Mouse (Mus musculus): ENCODE data around the gene Triobp. TPM values are rescaled to one million over a fixed set of nuclear protein-coding genes. Genes with fewer than 3 reads are reported as not detected.

Gene Triobp
- total and polyA plus RNA-seq, 2 experiments from 2014 or later = 19.1 to 45.3 TPM

DNA sequence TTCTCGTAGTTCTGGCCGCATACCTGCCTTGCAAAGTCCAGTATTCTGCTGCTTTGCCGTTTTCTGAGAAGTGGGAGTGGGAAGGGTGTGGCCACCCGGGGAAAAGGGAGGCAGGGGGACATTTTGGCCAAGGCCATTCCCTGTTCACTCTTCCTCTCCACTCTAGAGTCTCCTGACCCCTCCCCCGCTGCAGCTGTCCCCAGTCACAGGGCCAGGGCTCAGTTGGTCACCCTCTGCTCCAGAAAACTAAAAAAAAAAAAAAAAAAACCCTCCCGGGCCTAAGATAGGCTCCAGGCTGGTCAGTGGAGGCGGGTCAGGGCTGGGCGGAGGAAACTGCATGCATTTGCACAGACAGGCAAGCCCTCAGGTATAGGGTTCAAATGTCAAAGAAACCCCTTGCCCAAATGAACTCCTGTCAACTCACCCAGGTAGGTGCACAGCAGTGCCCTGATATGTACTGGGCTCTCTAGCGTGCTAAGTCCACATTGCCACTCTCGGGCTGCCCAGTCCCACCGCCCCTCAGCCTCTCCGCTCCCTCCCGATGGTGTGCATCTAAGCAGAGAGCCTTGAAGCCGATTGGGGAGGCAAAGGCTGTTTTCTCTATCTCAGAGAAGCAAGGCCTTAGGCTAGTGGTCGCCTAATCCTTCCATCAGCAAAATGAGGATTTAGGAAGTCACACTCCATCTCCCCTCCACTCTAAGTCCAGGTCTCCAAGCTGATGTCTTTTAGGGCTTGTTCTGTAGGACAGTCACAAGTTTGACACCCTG, 20.3 kb upstream of the Triobp start:
- peak overlapping the region; percentile 76 for H3K4me2 ChIP-seq (ENCODE audit: low read depth, low read length)
- TF ChIP-seq EP300 (IDR thresholded peaks at IDR 0.05; ENCODE audit: low read depth) = no peak
- no peaks in the 10 kb centered on the region for H3K27me3 ChIP-seq (ENCODE audit: control insufficient read depth, insufficient read depth, low read length)
- peaks cover 5% of the 10 kb centered on the region; the same call in 1 of the 2 replicates for H3K36me3 ChIP-seq (replicated peaks; ENCODE audit: control insufficient read depth, insufficient read depth, low read length)
- WGBS = 18% methylated on average over 15 of the region's 15 CpGs
- ATAC-seq (ENCODE audit: insufficient read depth, low read depth) = no peak
- H3K9ac ChIP-seq (replicated peaks; ENCODE audit: low read depth, low read length) = peak overlapping the region; percentile 44
- H3K4me3 ChIP-seq (ENCODE audit: low read depth, low read length) = peak overlapping the region; percentile 45
- peak overlapping the region; percentile 91 for H3K27ac ChIP-seq (ENCODE audit: low read depth)
- DNase-seq (ENCODE audit: low spot score) = no peak
- peaks cover 26% of the 10 kb centered on the region for H3K4me1 ChIP-seq (ENCODE audit: control insufficient read depth, insufficient read depth)
- H3K9me3 ChIP-seq (replicated peaks; ENCODE audit: control insufficient read depth, low read length) = no peaks in the 10 kb centered on the region

DNA sequence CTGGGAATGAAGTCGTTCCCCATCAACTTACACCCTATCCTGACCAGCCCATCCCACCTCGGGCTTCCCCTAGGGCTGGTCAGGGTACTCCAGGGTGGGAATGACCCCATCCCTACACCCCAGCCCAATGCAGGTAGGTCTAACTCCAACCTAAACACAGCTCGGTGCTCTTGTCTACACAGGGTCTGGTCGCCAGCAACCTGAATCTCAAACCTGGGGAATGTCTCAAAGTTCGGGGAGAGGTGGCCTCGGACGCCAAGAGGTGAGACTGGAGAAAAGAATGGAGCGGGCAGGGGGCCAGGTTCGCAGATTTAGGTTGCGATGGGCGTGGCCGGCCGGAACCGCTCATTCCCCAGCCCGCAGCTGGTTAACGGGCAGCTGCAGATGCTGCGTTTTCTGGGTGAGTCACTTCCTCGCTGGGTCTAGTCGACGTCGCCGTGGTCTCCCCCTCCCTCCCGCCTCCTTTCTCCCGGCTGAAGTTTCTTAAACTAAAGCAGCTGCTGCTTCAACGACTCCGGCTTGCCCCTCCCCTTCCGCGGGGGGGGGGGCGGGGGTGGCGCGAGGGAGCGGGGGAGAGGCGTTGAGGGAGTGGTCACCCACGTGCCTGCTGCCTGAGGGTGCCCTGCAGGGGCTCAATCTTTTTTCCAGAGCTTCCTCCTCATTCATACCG, 19.6 kb upstream of the Triobp start:
- no peak for TF ChIP-seq EP300 (IDR thresholded peaks at IDR 0.05; ENCODE audit: low read depth)
- no peak for TF ChIP-seq CTCF (IDR thresholded peaks at IDR 0.05; ENCODE audit: low read depth)
- peak overlapping the region; percentile 45 for H3K4me3 ChIP-seq (ENCODE audit: low read depth, low read length)
- peaks cover 5% of the 10 kb centered on the region; the same call in 1 of the 2 replicates for H3K36me3 ChIP-seq (replicated peaks; ENCODE audit: control insufficient read depth, insufficient read depth, low read length)
- under 1% methylated on average over 26 of the region's 35 CpGs for WGBS
- peak overlapping the region; percentile 44 for H3K9ac ChIP-seq (replicated peaks; ENCODE audit: low read depth, low read length)
- H3K4me2 ChIP-seq (ENCODE audit: low read depth, low read length) = peak overlapping the region; percentile 76
- H3K27me3 ChIP-seq (ENCODE audit: control insufficient read depth, insufficient read depth, low read length) = no peaks in the 10 kb centered on the region
- H3K27ac ChIP-seq (ENCODE audit: low read depth) = peak overlapping the region; percentile 91
- H3K9me3 ChIP-seq (replicated peaks; ENCODE audit: control insufficient read depth, low read length) = no peaks in the 10 kb centered on the region
- DNase-seq (ENCODE audit: low spot score) (peak; percentile 78), ATAC-seq (ENCODE audit: insufficient read depth, low read depth) (peak; percentile 18; the same call in 1 of the 2 replicates)
- peaks cover 26% of the 10 kb centered on the region for H3K4me1 ChIP-seq (ENCODE audit: control insufficient read depth, insufficient read depth)

DNA sequence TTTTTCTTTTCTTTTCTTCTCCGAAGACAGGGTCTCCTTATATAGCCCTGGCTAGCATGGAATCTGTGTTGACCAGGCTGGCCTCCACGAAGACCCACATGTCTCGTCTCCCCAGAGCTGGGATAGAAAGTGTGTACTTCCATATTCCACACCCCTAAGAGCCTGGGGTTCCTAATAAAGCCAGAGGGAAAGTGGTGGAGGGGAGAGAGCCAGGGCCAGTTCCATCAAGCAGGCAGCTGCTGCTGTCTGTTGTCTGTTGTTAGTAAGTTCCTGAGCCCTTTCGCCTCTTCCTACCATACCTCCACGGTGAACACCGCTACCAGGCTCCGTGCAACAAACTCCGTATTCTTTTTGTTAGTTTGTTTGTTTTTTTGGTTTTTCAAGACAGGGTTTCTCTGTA, 19.0 kb upstream of the Triobp start:
- Histone ChIP-seq H3K9ac (replicated peaks; ENCODE audit: low read depth, low read length) (0 out of 2 replicates have a peak overlapping the region, but pooled peaks have one; percentile 44), H3K27me3 (ENCODE audit: control insufficient read depth, insufficient read depth, low read length) (no peaks in the 10 kb centered on the region), H3K36me3 (replicated peaks; ENCODE audit: control insufficient read depth, insufficient read depth, low read length) (peaks cover 5% of the 10 kb centered on the region; the same call in 1 of the 2 replicates), H3K27ac (ENCODE audit: low read depth) (peak overlapping the region; percentile 22; the same call in 1 of the 2 replicates), H3K4me1 (ENCODE audit: control insufficient read depth, insufficient read depth) (peaks cover 26% of the 10 kb centered on the region), H3K4me3 (ENCODE audit: low read depth, low read length) (peak overlapping the region; percentile 45), H3K4me2 (ENCODE audit: low read depth, low read length) (peak overlapping the region; percentile 76), H3K9me3 (replicated peaks; ENCODE audit: control insufficient read depth, low read length) (no peaks in the 10 kb centered on the region)
- no peak for TF ChIP-seq CTCF (IDR thresholded peaks at IDR 0.05; ENCODE audit: low read depth)
- TF ChIP-seq EP300 (IDR thresholded peaks at IDR 0.05; ENCODE audit: low read depth) = no peak
- no peak for DNase-seq (ENCODE audit: low spot score)
- ATAC-seq (ENCODE audit: insufficient read depth, low read depth) = no peak
- 58% methylated on average over 7 of the region's 8 CpGs for WGBS

DNA sequence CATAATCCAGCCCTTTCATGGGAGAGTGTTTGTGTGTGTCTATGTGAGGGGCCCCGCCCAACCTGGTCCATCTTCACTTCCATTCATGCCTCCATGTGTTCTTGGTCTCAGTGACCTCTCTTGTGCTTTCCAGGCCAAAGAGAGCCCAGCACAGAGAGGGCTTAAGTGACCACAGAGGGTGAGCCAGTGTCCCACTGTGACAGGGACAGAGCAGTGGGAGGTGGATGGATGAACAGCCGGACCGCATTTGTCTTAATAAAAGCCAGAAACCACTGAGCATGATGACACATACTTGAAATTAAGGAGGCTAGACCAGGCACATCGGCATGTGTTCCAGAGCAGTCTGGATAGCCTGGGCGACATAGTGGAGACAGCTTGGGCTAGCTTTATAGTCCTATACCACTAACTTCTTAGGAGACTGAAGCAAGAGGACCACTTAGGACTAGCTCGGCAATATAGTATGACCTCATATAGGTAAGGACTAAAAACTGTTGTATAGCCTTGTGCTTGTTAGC, 17.3 kb upstream of the Triobp start:
- H3K4me1 ChIP-seq (ENCODE audit: control insufficient read depth, insufficient read depth) = peaks cover 22% of the 10 kb centered on the region
- H3K4me3 ChIP-seq (ENCODE audit: low read depth, low read length) = no peak overlapping the region
- H3K27me3 ChIP-seq (ENCODE audit: control insufficient read depth, insufficient read depth, low read length) = no peaks in the 10 kb centered on the region
- H3K4me2 ChIP-seq (ENCODE audit: low read depth, low read length) = no peak overlapping the region
- no peak for TF ChIP-seq EP300 (IDR thresholded peaks at IDR 0.05; ENCODE audit: low read depth)
- TF ChIP-seq CTCF (IDR thresholded peaks at IDR 0.05; ENCODE audit: low read depth) = no peak
- ATAC-seq (ENCODE audit: insufficient read depth, low read depth) = no peak
- H3K27ac ChIP-seq (ENCODE audit: low read depth) = no peak overlapping the region
- 86% methylated on average over 6 of the region's 6 CpGs for WGBS
- H3K9me3 ChIP-seq (replicated peaks; ENCODE audit: control insufficient read depth, low read length) = no peaks in the 10 kb centered on the region
- no peak for DNase-seq (ENCODE audit: low spot score)
- H3K36me3 ChIP-seq (replicated peaks; ENCODE audit: control insufficient read depth, insufficient read depth, low read length) = peaks cover 5% of the 10 kb centered on the region; the same call in 1 of the 2 replicates
- no peak overlapping the region for H3K9ac ChIP-seq (replicated peaks; ENCODE audit: low read depth, low read length)

DNA sequence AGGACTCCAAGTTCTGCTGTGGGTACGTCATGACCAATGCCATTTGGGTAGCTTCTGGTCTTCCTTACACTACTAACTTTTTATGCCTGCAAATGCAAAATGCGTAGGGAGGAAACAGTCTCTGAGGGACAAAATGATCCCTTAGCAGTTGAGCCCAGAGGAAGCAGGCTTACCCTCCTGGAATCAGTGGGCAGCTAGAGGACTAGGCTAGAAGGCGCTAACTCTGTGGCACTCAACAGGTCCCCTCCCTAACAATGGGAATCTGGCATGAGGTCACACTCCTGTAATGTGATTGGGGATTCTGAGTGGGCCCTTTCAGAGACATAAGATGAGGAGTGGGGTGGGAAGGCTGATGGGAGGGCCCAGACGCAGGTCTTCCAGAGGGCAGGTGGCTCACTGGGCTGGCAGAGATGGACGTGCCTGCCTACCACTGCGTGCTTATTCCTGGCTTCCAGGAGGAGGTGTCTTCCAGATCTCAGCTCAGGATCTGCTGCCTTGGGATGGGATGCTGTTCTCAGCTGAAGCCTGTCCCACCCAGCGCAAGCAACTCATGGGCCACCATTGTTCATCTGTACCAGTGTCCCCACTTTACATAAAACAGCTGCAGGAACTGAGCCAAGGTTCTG, 16.6 kb upstream of the Triobp start:
- ATAC-seq (ENCODE audit: insufficient read depth, low read depth) = no peak
- H3K4me2 ChIP-seq (ENCODE audit: low read depth, low read length) = no peak overlapping the region
- no peaks in the 10 kb centered on the region for H3K9me3 ChIP-seq (replicated peaks; ENCODE audit: control insufficient read depth, low read length)
- no peak for DNase-seq (ENCODE audit: low spot score)
- H3K4me3 ChIP-seq (ENCODE audit: low read depth, low read length) = no peak overlapping the region
- H3K36me3 ChIP-seq (replicated peaks; ENCODE audit: control insufficient read depth, insufficient read depth, low read length) = peaks cover 5% of the 10 kb centered on the region; the same call in 1 of the 2 replicates
- no peak overlapping the region for H3K9ac ChIP-seq (replicated peaks; ENCODE audit: low read depth, low read length)
- no peak overlapping the region for H3K27ac ChIP-seq (ENCODE audit: low read depth)
- H3K4me1 ChIP-seq (ENCODE audit: control insufficient read depth, insufficient read depth) = peaks cover 21% of the 10 kb centered on the region
- TF ChIP-seq CTCF (IDR thresholded peaks at IDR 0.05; ENCODE audit: low read depth) (no peak), EP300 (IDR thresholded peaks at IDR 0.05; ENCODE audit: low read depth) (no peak)
- WGBS = 73% methylated on average over 7 of the region's 7 CpGs
- no peaks in the 10 kb centered on the region for H3K27me3 ChIP-seq (ENCODE audit: control insufficient read depth, insufficient read depth, low read length)

Data from heart, postnatal 0 days (tissue).